Mouse (Mus musculus) lung, postnatal 0 days (tissue): ENCODE measurements around the gene Serpine1.

ENCODE experiments used
- CTCF ChIP-seq: IDR thresholded peaks from 2 replicates; pipeline ENCODE4 v1.5.1; 2016; ENCODE audit warnings: antibody characterized with exemption, mild to moderate bottlenecking
- EP300 ChIP-seq: IDR thresholded peaks from 2 replicates; pipeline ENCODE4 v1.6.1; 2016; ENCODE audit warnings: antibody characterized with exemption, mild to moderate bottlenecking, control low read depth

- TF ChIP-seq CTCF (no peak), EP300 (no peak)
Observed at GRCm38 (mm10) chr5:137095135-137095534, 23.1 kb upstream of the Serpine1 start.
